Mouse (Mus musculus) gonadal fat pad, adult 2 months (tissue): ENCODE measurements at regions not wholly inside any gene's neighbourhood (a gene's known extent, or its start where the extent isn't known, plus 50 kb on each side); places are given as distances from the start of the nearest gene placed in this dataset.

Experiments
- DNase-seq: peaks from one replicate; pipeline ENCODE4 v3.0.0-alpha.2; 2012; ENCODE audit warnings: low read depth

DNA sequence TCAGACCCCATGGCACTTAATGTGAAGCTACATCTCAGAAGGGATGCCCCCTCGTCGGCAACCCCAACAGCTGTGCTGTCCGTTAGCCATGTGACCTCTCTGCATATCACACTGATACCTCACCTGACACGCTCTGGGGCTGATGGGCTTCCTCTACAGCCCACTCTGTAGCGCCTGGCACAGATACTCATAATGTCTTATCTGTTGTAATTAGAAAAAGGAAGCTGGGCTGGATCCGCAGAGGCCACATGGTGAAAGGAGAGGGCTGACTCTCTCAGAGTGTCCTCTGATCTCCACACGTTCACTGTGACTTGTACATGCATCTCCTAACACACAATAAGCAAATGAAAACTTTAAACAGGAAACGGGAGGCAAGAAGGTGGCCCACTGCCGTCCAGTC, 126.5 kb upstream of the Meis1 start:
- no peak for DNase-seq

DNA sequence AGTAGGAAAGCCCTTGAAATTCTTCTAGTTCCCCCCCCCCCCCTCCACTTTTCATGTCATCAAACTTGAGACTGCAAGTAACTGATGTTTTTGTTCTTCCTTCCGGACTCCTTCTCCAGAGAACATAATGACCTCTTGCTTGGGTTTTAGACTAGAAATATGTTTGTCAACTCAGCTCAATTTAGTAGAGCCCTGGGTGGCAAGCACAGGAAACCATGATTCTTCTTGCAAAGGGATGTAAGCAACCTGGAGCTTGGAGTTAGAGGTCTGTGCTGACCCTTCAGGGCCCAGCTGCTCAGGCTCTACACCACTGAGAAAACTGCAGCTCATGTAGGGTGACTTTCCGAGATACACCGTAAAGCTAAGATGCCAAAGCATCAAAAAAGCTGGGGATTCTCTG, 127.2 kb upstream of the Meis1 start:
- DNase-seq, result no peak

DNA sequence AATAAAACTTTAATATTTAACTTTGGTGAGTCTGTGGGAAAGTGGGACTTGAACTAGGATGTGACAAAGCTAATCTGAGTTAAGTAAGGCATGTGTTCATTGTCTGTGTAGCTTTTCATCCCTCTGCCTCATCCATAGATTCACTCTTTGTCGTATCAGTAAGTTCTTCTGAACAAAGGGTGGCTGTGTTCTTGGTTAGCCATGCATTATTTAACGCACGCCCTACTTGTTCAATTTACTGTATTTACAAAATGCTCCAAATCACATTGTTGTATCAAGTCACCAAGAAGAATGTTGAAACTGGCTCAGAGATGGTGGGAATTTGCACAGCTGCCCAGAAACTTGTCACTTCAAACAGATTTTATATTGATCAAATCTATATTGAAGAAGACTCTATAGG, 132.2 kb upstream of the Meis1 start:
- DNase-seq, result no peak

DNA sequence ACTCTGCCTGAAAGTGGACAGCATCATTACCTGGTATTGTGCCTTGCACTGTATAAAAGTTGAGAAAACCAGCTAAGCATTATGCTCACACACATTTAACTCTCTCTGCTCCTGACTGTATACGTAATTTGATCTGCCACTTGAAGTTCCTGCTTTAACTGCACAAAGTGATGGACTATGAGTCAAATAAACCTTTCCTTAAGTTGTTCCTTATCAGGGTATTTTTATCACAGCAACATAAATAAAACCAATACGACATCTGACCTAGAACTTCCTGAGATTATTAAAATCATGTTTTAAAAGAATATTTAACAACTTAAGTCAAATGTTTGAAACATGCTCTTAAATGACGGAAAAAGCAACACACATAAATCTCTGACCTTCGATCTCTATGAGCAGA, 134.9 kb upstream of the Meis1 start:
- no peak for DNase-seq

DNA sequence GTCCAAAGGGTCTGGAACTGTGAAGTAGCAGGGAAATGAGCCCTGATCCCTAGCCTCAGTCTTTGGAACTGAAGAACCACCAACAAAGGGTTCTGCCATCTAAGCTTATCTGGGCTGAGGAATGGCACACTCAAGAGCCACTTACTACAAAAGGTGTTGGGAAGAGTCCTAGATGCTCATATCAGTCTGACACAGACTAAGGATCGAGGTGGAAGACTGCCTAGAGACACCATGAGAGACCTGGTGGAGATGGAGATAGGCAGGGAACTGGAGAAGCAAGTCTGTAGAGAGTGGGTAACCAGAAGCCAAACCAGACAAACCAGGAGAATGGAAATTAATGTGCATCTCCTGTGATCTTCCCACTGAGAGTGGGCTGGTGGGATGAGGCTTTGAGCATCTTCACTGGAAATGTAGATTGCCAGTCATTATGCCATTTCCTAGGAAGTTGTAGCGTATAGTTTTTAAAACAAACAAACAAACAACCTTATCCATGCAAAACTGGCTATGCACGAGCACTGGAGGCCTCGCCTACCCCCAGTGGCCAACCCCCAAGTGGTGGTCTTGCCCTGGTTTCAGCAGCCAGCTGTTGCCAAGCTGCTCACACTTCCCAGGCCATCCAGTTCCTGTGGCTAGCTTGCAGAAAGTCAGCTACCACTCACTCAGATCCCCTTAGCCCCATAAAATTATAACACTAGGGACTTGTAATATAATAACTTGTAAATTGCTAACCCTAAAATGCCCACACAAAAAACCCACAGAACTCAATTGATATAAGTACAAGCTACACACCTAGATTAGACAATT, 136.2 kb upstream of the Meis1 start:
- no peak for DNase-seq

DNA sequence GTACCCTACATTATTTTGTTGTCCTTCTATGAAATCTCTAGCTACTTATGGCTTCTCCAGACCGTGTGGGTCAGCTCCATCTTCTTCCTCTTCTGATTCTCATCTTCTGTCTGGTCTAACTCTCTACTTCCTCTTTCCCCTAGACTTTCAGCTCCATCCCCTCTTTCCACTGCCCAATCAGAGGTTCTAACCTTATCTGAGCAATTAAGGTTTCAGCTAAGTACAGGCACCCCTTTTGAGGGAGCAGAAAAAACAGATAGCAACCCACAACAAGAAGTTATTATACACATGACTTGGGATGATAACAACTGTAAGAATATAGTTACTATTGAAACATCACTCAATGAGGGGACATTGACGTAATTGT, 136.8 kb upstream of the Meis1 start:
- no peak for DNase-seq

DNA sequence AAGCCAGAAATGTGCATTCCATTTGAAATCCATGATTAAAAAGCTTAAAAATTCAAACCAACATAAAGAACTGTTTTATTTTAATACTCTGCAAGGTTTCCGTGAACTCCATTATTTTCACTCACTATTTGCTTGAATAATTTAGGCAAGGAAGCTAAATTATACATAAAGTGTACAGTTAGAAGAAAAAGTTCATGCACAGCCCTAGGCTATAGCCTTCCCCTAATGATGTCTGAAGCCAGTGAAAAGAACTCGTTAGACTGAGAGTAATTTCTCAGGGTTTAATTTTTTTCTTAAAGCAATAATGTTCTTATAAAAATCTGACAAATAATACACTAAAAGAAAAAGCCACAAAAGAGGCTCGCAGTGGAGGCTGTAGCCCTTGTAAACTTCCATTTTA, 141.4 kb upstream of the Meis1 start:
- DNase-seq, result no peak

DNA sequence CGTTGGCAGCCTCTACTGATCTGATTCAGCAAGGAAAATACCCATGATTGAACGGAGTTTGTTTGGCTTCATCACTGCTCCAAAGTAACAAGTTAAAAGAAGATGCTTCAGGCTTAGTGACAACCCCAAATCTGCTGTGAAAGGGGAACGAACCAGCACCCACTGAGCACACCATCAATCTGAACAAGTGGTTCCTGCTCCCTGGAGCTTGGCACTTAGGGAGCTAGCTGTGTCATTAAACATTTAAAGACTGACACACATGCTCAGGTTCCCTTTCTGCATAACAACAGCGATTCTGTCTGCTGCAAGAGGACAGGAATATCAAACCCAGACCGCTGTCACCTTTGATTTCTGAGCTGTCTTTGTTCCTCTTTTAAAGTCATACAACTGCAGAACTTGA, 141.9 kb upstream of the Meis1 start:
- DNase-seq, result no peak

DNA sequence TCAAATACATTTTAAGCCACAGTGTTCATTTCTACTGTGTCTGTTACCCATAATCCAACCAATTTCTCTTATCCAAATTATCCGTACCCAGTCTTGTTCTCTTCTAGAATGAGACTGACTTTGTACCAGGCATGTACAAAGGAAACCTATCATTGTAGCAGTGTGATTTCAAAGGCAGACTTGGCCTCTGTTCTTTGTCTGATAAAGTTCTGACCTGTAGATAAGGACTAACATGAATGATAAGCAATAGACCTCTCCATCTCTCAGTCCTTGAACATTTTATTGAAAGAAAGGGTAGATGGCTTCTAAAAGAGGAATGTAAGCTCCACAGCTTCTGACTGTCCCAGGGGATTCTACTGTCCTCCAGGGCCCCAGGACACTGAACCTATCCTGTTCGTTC, 152.2 kb upstream of the Meis1 start:
- DNase-seq, result no peak

DNA sequence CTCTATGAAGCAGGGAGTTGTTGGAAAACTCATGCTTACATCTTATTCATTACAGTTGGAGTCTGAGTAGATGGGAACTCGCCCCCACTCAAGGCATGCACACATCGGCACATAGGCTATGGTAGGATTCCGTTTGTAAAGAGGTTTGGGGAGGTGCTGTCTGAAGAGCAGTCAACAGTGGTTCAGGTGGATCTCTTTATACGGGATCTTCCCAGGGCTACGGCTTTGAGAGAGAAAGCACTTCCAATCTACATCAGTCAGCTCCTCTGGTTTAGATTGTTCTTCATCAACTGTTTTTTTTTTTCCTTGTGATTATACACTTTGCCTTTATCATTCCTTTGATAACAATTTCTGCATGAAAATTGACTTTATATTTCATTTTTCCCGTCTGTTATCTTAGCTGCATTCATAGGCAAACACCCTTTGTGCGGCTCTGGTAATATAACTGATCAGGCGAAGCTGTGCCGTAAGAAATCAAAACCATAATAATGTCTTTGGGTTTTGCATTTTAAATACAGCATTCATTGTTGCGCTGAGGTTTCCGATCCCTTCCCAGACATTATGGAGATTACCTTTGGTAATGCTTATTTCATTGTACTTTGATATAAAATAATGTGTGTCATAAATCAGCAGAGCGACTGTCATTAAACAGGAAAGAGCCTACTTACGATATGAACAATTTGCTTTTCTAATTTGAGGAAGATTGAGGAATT, 155.7 kb upstream of the Meis1 start:
- no peak for DNase-seq

DNA sequence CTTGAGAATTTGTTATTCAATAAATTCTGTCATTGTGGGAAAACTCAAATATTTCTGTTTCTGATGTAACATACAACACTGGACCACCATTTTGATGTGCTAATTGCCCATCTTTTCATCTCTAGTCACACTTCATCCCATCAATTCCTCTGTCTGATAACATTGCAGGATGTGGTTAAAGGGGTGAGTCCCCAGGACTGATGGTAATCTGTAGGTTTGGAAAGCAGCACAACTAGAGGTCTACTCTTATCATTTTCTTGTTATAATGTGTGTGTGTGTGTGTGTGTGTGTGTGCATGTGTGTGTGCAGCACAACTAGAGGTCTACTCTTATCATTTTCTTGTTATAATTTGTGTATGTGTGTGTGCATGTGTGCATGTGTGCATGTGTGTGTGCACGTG, 160.5 kb upstream of the Meis1 start:
- no peak for DNase-seq

DNA sequence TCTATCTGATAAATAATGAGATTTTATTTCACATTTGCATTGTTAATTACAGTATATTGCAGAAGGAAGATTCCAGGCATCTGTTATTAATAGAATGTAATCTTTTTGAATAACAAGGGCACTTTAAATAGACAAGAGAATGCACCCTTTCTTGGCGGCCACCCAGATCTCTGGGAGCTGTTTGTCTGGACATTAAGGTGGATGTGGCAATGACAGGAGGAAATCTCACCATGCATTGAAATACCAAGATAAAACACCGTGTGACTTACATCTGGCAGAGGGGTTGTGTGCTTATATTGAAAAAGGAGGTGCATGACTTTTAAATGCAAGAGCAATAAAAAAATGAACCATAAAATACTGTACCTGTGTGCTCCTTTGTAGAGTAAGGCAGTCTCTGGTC, 171.0 kb upstream of the Meis1 start:
- DNase-seq, result no peak

DNA sequence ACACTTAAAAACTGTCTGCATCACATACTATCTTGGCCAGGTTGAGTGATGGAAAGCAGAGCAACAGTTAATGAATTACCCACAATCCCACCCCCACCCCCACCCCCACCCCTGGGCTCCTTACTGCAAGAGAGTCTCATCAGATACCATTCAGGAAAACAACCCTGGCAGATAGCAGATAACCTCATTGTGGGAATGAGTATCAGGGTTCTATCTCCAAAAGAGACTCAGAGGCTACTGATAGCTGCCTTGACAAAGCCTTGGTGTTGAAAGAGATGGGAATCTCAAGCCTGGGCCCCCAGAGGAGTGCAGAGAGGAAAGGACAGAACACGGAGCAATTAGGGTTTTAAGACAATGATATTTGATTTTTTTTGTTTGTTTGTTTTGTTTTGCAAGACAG, 175.7 kb upstream of the Meis1 start:
- DNase-seq, result no peak

DNA sequence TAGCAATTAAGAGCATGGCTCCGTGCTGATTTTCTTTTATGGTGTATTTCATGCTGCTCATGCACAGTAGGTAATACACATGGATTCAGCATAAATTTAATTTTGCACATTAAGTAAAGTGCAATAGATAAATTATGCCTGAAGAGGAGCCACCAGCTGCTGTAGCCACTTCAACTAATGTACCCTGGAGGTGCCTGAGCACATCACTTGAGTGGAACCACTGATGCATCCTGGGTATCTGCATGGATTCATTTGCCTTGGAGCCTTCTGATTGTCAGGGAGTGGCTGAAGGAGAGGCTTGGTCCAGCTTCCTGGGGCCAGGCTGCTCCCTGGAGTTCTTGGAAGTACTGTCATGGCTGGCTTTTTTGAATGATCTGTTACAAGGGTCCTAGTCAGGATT, 179.0 kb upstream of the Meis1 start:
- DNase-seq, result no peak

DNA sequence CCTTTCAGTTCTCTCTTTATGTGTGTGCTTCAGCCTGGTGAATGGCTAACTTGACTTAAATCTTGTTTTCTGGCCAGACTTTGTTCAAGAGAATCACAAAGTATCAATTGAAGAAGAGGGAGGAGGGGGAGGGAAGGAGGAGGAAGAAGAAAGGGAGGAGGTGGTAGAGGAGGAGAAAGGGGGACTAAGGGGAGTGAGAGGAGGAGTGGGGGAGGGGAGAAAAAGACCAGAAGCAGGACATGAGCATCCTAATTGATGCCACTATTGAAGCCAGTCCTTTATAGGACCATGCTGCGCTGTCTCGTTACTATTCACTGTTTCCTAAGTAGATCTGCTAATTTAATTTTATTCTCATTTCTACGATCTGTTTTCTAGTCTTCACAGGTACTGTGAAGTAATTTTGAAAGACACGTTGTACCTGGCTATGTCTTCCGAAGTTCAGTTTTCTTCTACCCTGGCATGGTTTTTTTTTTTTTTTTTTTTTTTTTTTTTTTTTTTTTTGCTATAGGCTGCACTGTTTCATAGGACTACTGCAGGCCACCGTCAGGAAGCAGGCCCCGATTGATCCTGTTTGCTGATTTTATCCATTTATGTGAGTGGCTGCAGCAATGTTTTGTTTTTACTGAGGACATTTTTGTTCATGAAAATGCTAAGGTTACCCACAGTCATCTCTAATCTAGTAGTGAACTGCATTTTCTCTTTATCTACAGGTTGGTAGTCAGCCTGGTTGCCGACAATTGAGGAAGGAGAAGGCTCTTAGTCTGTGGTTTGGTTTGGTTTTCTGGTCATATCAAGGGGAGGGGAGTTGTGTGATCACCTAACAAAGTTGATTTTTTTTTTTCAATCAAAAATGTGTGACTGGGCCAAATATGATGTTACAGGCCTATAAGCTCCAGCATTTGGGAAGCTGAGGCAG, 184.1 kb upstream of the Meis1 start:
- no peak for DNase-seq

DNA sequence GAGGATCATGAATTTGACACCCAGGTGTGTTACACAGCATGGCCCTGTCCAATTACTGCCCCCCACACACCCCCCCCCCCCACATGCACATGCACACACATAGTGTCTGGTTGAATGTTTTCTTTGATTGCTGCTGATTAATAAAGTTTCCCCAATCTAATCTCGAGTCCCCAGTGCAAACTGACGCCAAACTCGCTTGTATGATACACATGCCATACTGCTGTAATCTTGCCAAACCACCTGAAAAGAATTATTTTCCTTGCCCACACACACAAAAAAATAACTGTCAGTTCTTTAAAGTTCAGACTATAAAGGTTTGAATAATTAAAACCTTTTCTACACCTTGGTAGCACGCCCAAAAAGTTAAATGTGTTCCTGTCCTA, 184.7 kb upstream of the Meis1 start:
- no peak for DNase-seq

DNA sequence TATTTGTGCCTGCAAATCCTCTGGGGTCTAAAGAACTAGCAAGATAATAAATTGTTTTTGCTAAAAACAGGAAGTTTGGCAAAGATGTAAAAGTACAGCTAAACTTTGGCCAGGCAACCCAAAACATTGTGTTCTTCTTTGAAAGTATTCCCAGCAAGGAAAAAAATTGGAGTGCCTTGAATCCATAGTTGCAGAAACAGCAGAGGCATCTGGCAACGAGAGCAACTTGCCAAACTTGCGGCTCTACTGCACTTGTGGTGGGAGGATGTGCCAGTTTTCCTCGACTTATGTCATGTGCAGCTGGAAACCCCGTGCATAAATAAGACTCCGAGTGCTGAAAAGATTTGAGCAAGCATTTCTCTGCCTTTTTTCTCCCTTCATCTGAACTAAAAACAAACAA, 185.2 kb upstream of the Meis1 start:
- DNase-seq, result peak; percentile 19

DNA sequence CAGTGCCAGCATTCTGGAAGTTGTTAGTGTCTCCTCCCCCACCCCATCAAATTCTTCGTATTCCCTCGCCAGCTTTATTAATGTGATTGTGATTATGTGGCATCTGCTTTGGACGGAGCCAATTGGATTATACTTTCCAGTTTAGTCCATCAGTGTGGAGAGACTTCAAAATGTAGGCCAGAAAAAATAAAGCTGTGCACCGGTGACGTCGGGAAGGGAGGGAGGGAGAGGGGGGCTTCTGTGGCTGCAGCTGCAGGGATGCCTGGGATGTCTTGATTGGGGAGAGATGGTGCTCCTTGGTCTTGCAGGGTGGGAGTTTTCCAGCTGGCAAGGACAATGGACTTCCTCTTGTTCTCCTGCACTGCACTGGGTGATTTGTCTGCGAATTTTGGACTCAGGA, 185.7 kb upstream of the Meis1 start:
- DNase-seq, result no peak

DNA sequence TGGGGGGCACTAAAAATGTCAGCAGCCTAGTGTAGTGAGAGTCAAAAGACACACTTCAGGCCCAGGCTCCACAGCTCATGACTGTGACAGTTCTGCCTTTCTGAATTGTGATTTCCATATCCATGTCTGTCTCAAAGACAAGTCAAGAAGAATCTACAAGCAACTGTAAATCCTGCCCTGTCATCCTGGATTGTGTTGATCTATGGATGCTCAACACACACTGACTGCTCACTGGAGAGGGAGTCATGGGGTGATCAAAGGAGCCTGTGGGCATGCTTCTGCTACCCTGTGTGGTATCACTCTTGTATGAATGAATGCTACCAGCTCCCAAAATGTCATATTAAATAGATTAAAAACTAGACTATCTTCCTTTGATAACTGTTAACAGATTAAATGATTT, 186.4 kb upstream of the Meis1 start:
- no peak for DNase-seq

DNA sequence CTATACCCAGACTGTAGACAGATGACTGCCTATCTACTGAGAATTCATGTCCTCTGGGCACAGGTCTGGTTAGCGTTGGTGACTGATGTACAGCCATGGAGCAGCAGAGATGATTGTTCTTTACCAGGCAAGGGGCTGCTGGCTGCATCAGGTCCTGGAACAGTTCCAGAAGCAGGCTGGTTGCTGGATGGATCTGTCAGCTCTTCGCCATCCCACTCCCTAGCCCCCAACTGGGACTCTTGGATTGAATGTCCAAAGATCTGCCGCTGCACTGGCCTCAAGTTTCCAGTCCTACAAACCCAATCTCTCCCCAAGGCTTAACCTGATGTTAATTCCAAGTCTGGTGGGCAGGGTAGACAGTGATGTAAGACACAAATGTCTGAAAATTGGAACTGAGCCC, 200.7 kb upstream of the Meis1 start:
- DNase-seq, result no peak

DNA sequence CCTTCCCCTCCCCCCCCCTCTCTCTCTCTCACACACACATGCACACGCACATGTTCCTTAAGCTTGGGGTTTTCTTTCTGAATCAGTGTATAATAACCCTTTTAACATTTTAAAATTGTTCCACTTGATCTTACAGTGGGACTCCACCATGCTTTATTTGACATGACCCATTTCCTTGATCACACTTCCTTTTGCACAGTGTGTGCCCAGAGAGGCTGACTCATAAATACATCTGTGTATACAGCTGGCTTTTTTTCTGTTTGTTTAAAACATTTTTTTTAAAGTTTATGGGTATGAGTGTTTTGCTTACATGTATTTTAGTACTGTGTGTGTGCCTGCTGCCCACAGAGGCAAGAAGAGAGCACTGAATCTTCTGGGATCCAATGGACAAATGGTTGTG, 202.7 kb upstream of the Meis1 start:
- no peak for DNase-seq

DNA sequence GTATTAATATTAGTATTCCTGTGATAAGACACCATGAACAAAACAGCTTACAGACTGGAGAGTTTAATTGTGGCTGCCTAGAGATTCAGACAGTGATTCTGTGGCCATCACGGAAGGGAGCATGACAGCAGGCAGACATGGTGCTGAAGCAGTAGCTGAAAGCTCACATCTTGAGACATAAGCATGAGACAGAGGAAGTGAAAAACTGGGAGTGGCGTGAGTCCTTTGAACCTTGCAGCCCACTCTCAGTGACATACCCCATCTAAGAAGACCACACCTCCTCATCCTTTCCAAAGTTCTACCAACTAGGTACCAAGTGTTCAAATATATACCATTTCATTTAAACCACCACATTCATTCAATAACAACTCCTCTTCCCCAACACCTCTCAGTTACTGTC, 208.0 kb upstream of the Meis1 start:
- DNase-seq, result no peak

DNA sequence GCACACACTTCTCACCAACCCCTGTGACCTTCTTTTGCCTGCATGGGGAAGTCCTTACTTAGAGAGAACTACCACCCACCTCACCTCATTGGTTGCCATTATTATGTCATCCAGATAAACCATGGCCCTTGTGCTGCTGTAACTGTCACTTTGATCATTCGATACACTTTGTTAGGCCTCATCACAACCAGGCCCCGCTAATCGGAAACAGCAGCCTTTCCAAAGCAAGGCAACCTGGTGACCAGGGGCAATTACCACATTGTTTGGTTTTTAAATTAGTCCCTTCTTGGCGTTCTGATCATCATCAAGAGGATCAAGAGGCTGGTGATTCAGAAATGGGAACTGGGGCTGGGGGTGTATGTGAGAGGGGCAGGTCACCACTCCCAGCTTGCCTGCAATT, 208.9 kb upstream of the Meis1 start:
- no peak for DNase-seq
